Mouse (Mus musculus): Measurements from ENCODE around the gene Tspan1.

Tspan1 gene

DNA sequence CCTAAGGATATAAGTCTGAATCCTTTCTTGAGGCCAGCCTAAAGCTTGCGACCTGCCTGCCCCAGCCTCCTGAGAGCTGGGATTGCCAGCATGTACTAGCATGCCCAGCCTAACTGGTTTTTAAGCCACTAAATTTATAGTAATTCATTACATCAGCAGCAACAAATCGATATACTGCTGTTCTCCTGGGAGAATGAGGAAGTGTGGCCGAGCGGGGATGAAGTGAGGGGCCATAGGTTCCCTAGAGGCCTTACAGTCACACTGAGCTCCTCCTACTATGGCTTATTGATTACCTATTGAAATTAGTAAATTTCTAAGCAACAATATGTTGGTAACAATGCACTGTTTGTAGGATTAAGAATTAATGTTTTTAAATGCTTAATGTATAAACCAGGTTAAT lies 34.3 kb downstream of the Tspan1 start:
- no peak for DNase-seq (ENCODE audit: inconsistent age in 2 of 2, low spot score in 1 of 2)

GRCm38 (mm10) chr4:116127956-116128355 lies 39.4 kb downstream of the Tspan1 start:
- no peak for DNase-seq (ENCODE audit: inconsistent age in 2 of 2, low spot score in 1 of 2)

- no peak for DNase-seq (ENCODE audit: inconsistent age in 2 of 2, low spot score in 1 of 2)
Observed at GRCm38 (mm10) chr4:116125803-116126386, 41.5 kb downstream of the Tspan1 start.

- DNase-seq (ENCODE audit: inconsistent age in 2 of 2, low spot score in 1 of 2), result peak; percentile 84 to 92
Observed at GRCm38 (mm10) chr4:116123602-116124519, 43.5 kb downstream of the Tspan1 start, which contains the start of the genes Rad54l and Pomgnt1. Rad54l (minus strand) TSS chr4:116123690. Pomgnt1 (plus strand) TSS chr4:116123840.

DNA sequence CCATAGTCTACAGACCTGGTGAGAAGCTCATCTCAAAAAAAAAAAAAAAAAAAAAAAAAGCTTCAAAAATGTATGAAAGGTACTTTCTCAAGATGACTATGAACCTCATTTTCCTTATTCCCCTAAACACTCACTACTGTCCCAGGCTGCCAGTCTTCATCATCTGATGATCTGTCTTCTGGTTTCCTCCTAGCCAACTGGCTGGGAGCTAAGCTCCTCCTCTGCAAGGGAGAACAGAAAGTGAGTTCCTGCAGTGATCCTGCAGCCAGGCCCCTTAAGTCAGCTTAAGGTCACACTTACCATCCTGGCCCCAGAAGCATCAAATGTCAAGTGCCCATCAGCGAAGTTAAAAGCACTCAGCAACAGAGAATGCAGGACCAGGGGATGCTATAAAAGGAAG lies 44.6 kb downstream of the Tspan1 start:
- no peak for DNase-seq (ENCODE audit: inconsistent age in 2 of 2, low spot score in 1 of 2)

Measured in adrenal gland, adult (tissue).